Mouse (Mus musculus): Measurements from ENCODE around the gene Gm17018.

DNA sequence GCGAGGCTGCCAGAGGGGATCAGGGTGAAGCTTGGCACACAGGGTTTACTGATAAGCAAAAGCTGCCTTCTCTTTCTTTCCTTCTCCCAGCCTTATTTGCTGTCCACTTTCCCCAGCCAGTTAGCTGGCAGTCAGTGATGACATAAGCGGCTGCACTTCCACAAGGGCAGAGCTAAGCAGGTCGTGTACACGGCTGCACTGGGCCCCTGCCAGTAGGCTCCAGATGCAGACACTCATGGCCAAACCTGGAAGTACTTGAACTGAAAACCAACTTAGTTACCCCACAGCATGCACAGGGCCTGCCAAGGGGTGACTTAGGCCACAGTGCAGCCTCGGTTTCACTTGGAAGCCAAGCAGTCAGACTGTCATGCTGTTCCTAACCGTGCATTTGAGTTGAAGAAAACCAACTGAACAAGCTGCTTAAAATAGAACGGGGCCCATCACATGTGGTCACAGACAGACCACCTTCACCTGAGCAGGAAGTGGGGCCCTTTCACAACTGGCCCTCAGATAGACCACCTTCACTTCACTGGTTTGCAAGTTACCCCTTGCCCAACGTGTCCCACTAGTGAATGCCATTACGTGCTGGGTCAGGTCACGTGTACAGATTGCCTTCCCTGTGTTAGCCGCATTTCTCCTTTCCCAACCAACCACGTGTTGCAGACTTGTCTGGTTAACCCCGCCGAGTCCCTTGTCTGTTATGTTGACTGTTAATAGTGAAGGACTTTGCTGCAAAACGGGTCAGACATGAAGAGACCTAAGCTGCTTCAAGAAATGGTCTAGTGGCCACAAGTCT is 30.0 kb upstream of the Gm17018 start:
- no peak for TF ChIP-seq CTCF (IDR thresholded peaks at IDR 0.05; ENCODE audit: low read depth)
- TF ChIP-seq EP300 (IDR thresholded peaks at IDR 0.05; ENCODE audit: low read depth), result no peak
